Mouse (Mus musculus) limb, embryonic 12.5 days (tissue): Measurements from ENCODE around the gene Lrrc4. TPM values are rescaled to one million over a fixed set of nuclear protein-coding genes. Genes with fewer than 3 reads are reported as not detected.
A peak's percentile ranks its signal among the peaks of the same experiment; 100 is the strongest.

Source experiments
- ATAC-seq: fragments of 200-750 bp; cut with Nextera tagmentation; 2 replicates; pipeline ENCODE4 v1.8.0; 2017; ENCODE audit warnings: low read depth, moderate TSS enrichment; ENCODE audit not compliant: insufficient number of reproducible peaks, insufficient read depth, low FRiP score, low TSS enrichment
- H3K27ac ChIP-seq: fragments of 300-500 bp; sonication (generic); 2 replicates; pipeline ENCODE4 v1.5.1; 2016; ENCODE audit warnings: mild to moderate bottlenecking, moderate library complexity
- H3K27me3 ChIP-seq: fragments of 300-500 bp; sonication (generic); 2 replicates; pipeline ENCODE4 v1.6.1; 2016; ENCODE audit warnings: mild to moderate bottlenecking, moderate library complexity
- H3K36me3 ChIP-seq: fragments of 300-500 bp; sonication (generic); 2 replicates; pipeline ENCODE4 v1.6.1; 2016; ENCODE audit warnings: mild to moderate bottlenecking, moderate library complexity
- H3K4me1 ChIP-seq: fragments of 300-500 bp; sonication (generic); replicated peaks from 2 replicates; pipeline ENCODE4 v1.6.1; 2016
- H3K4me2 ChIP-seq: fragments of 300-500 bp; sonication (generic); 2 replicates; pipeline ENCODE4 v1.6.1; 2016; ENCODE audit warnings: mild to moderate bottlenecking, moderate library complexity
- H3K4me3 ChIP-seq: fragments of 300-500 bp; sonication (generic); replicated peaks from 2 replicates; pipeline ENCODE4 v1.5.1; 2016; ENCODE audit warnings: mild to moderate bottlenecking
- H3K9ac ChIP-seq: fragments of 300-500 bp; sonication (generic); replicated peaks from 2 replicates; pipeline ENCODE4 v1.6.1; 2016; ENCODE audit warnings: mild to moderate bottlenecking, moderate library complexity
- H3K9me3 ChIP-seq: fragments of 300-500 bp; sonication (generic); 2 replicates; pipeline ENCODE4 v1.6.1; 2016; ENCODE audit warnings: mild to moderate bottlenecking, moderate library complexity
- WGBS: fragments of 180-500 bp; shearing (Covaris S2); methylation state at CpG from one replicate; pipeline ENCODE4 v1.1.7; 2016; 5-methylcytosine and 5-hydroxymethylcytosine counted together
- polyA plus RNA-seq: library from polyadenylated mRNA; unstranded; fragments of >200 nt; fragmentation: Nextera tagmentation; extraction: Ambion mirVana; gene quantifications from 2 replicates; pipeline ENCODE4 v1.2.1, GENCODE M21; 2016

Lrrc4 gene
- polyA plus RNA-seq, 1 experiment from 2014 or later = 0.50 TPM

- no peak for ATAC-seq
These were observed 23.1 kb upstream of the Lrrc4 start for GRCm38 (mm10) chr6:28854598-28854997.

GRCm38 (mm10) chr6:28853654-28854053 lies 22.1 kb upstream of the Lrrc4 start:
- H3K9me3 ChIP-seq = no peaks in the 10 kb centered on the region
- no peak overlapping the region for H3K9ac ChIP-seq
- no peaks in the 10 kb centered on the region for H3K27me3 ChIP-seq
- 5% methylated on average over 2 of the region's 2 CpGs for WGBS
- no peak for ATAC-seq
- H3K27ac ChIP-seq = peak overlapping the region; percentile 72
- H3K36me3 ChIP-seq = no peaks in the 10 kb centered on the region
- no peak overlapping the region for H3K4me3 ChIP-seq
- H3K4me2 ChIP-seq = peak overlapping the region; percentile 11
- peaks cover 54% of the 10 kb centered on the region for H3K4me1 ChIP-seq

More at GRCm38 (mm10) chr6:28854598-28854997, 23.1 kb upstream of the Lrrc4 start:
- Histone ChIP-seq H3K4me1 (peaks cover 46% of the 10 kb centered on the region), H3K4me3 (no peak overlapping the region), H3K4me2 (0 out of 2 replicates have a peak overlapping the region, but pooled peaks have one; percentile 24), H3K27ac (peak overlapping the region; percentile 59; the same call in 1 of the 2 replicates), H3K36me3 (no peaks in the 10 kb centered on the region), H3K9ac (no peak overlapping the region), H3K9me3 (no peaks in the 10 kb centered on the region), H3K27me3 (no peaks in the 10 kb centered on the region)
- WGBS = 12% methylated on average over 8 of the region's 8 CpGs

- H3K36me3 ChIP-seq = no peaks in the 10 kb centered on the region
- WGBS = 15% methylated on average over 3 of the region's 3 CpGs
These were observed 21.6 kb upstream of the Lrrc4 start for GRCm38 (mm10) chr6:28853164-28853563.

GRCm38 (mm10) chr6:28852342-28852741 lies 20.8 kb upstream of the Lrrc4 start:
- Histone ChIP-seq H3K4me3 (no peak overlapping the region), H3K4me2 (no peak overlapping the region), H3K36me3 (no peaks in the 10 kb centered on the region), H3K9ac (no peak overlapping the region), H3K27me3 (no peaks in the 10 kb centered on the region), H3K9me3 (no peaks in the 10 kb centered on the region), H3K27ac (no peak overlapping the region), H3K4me1 (peaks cover 65% of the 10 kb centered on the region)
- ATAC-seq = no peak
- 76% methylated on average over 7 of the region's 7 CpGs for WGBS

More at GRCm38 (mm10) chr6:28853164-28853563, 21.6 kb upstream of the Lrrc4 start:
- Histone ChIP-seq H3K9me3 (no peaks in the 10 kb centered on the region), H3K27ac (peak overlapping the region; percentile 72), H3K4me1 (peaks cover 59% of the 10 kb centered on the region), H3K4me3 (no peak overlapping the region), H3K4me2 (peak overlapping the region; percentile 11), H3K9ac (no peak overlapping the region), H3K27me3 (no peaks in the 10 kb centered on the region)
- no peak for ATAC-seq

- H3K9ac ChIP-seq = no peak overlapping the region
- peaks cover 61% of the 10 kb centered on the region for H3K4me1 ChIP-seq
- H3K27ac ChIP-seq = no peak overlapping the region
- no peaks in the 10 kb centered on the region for H3K27me3 ChIP-seq
- WGBS = 86% methylated on average over 9 of the region's 9 CpGs
- no peak for ATAC-seq
- H3K9me3 ChIP-seq = no peaks in the 10 kb centered on the region
- H3K4me3 ChIP-seq = no peak overlapping the region
- no peaks in the 10 kb centered on the region for H3K36me3 ChIP-seq
- no peak overlapping the region for H3K4me2 ChIP-seq
These were observed 18.9 kb upstream of the Lrrc4 start for GRCm38 (mm10) chr6:28850326-28850900.

GRCm38 (mm10) chr6:28849317-28849716 lies 17.8 kb upstream of the Lrrc4 start:
- ATAC-seq = no peak
- Histone ChIP-seq H3K9me3 (no peaks in the 10 kb centered on the region), H3K27me3 (no peaks in the 10 kb centered on the region), H3K4me1 (peaks cover 53% of the 10 kb centered on the region), H3K9ac (no peak overlapping the region), H3K36me3 (no peaks in the 10 kb centered on the region), H3K4me3 (no peak overlapping the region), H3K4me2 (no peak overlapping the region), H3K27ac (no peak overlapping the region)
- 66% methylated on average over 3 of the region's 3 CpGs for WGBS

- H3K9ac ChIP-seq = no peak overlapping the region
- peak overlapping the region; percentile 35; the same call in 1 of the 2 replicates for H3K27ac ChIP-seq
- no peak overlapping the region for H3K4me2 ChIP-seq
- peaks cover 48% of the 10 kb centered on the region for H3K4me1 ChIP-seq
- no peaks in the 10 kb centered on the region for H3K27me3 ChIP-seq
- H3K36me3 ChIP-seq = no peaks in the 10 kb centered on the region
- H3K9me3 ChIP-seq = no peaks in the 10 kb centered on the region
- 63% methylated on average over 9 of the region's 9 CpGs for WGBS
- no peak for ATAC-seq
- no peak overlapping the region for H3K4me3 ChIP-seq
These were observed 17.3 kb upstream of the Lrrc4 start for GRCm38 (mm10) chr6:28848891-28849290.

GRCm38 (mm10) chr6:28848285-28848794 lies 16.8 kb upstream of the Lrrc4 start:
- 33% methylated on average over 6 of the region's 6 CpGs for WGBS
- Histone ChIP-seq H3K9ac (no peak overlapping the region), H3K4me1 (peaks cover 43% of the 10 kb centered on the region), H3K9me3 (no peaks in the 10 kb centered on the region), H3K4me3 (no peak overlapping the region), H3K27me3 (no peaks in the 10 kb centered on the region), H3K27ac (no peak overlapping the region), H3K36me3 (no peaks in the 10 kb centered on the region), H3K4me2 (no peak overlapping the region)
- no peak for ATAC-seq

- no peak for ATAC-seq
- Histone ChIP-seq H3K4me3 (no peak overlapping the region), H3K4me2 (no peak overlapping the region), H3K36me3 (no peaks in the 10 kb centered on the region), H3K27ac (no peak overlapping the region), H3K9me3 (no peaks in the 10 kb centered on the region), H3K4me1 (peaks cover 37% of the 10 kb centered on the region), H3K9ac (no peak overlapping the region), H3K27me3 (no peaks in the 10 kb centered on the region)
- WGBS = 54% methylated on average over 6 of the region's 6 CpGs
These were observed 16.1 kb upstream of the Lrrc4 start for GRCm38 (mm10) chr6:28847616-28848015.

- no peak overlapping the region for H3K27ac ChIP-seq
- no peak overlapping the region for H3K9ac ChIP-seq
- no peak overlapping the region for H3K4me3 ChIP-seq
- H3K36me3 ChIP-seq = no peaks in the 10 kb centered on the region
- no peak overlapping the region for H3K4me2 ChIP-seq
- no peaks in the 10 kb centered on the region for H3K27me3 ChIP-seq
- no peaks in the 10 kb centered on the region for H3K9me3 ChIP-seq
- ATAC-seq = no peak
- peaks cover 39% of the 10 kb centered on the region for H3K4me1 ChIP-seq
- WGBS = 63% methylated on average over 4 of the region's 4 CpGs
These were observed 14.1 kb upstream of the Lrrc4 start for GRCm38 (mm10) chr6:28845610-28846009.

GRCm38 (mm10) chr6:28842375-28843276 lies 11.1 kb upstream of the Lrrc4 start:
- 71% methylated on average over 4 of the region's 4 CpGs for WGBS
- H3K4me1 ChIP-seq = peaks cover 25% of the 10 kb centered on the region
- ATAC-seq = no peak

More at GRCm38 (mm10) chr6:28842375-28843276, 11.1 kb upstream of the Lrrc4 start:
- Histone ChIP-seq H3K9ac (no peak overlapping the region), H3K9me3 (no peaks in the 10 kb centered on the region), H3K4me2 (no peak overlapping the region), H3K36me3 (no peaks in the 10 kb centered on the region), H3K27ac (no peak overlapping the region), H3K4me3 (no peak overlapping the region), H3K27me3 (no peaks in the 10 kb centered on the region)
